Mouse (Mus musculus): ENCODE measurements at regions not wholly inside any gene's neighbourhood (a gene's known extent, or its start where the extent isn't known, plus 50 kb on each side); places are given as distances from the start of the nearest gene placed in this dataset.

- TF ChIP-seq CTCF (IDR thresholded peaks at IDR 0.05; ENCODE audit: low read depth) (no peak), EP300 (IDR thresholded peaks at IDR 0.05; ENCODE audit: low read depth) (no peak)
Measured at GRCm38 (mm10) chr11:29638861-29639260, 53.9 kb upstream of the Rtn4 start.

Measured in heart, postnatal 0 days (tissue).